In genomic region chr12:103393528-103393927, GRCm38 (mm10) we compare ENCODE assay signal across 13 mouse cellular contexts. TPM values are rescaled to one million over a fixed set of nuclear protein-coding genes. Genes with fewer than 3 reads are reported as not detected.
A peak's percentile ranks its signal among the peaks of the same experiment; 100 is the strongest.
DNase-seq lines count a peak whose midpoint lies in the region; ATAC-seq and TF ChIP-seq lines count a peak whose summit lies in the region.
"Had no signal": no experiment of that assay in that cellular context is flagged by ENCODE, and none has a peak within 500 bp of the region (broad histone marks: within the 10 kb centered on the region; RNA-seq: fewer than 3 reads in every experiment).

No protein-coding gene starts in this region.

- H3K36me3 ChIP-seq in intestine, embryonic 15.5 days: no peaks in the 10 kb centered on the region
- no peaks in the 10 kb centered on the region for H3K36me3 ChIP-seq in intestine, postnatal 0 days (ENCODE audit: control insufficient read depth, insufficient read depth)
- no peaks in the 10 kb centered on the region for H3K36me3 ChIP-seq in intestine, embryonic 16.5 days (ENCODE audit: control insufficient read depth, insufficient read depth, low read length)
- H3K36me3 ChIP-seq in forebrain, embryonic 16.5 days (ENCODE audit: control insufficient read depth, insufficient read depth): no peaks in the 10 kb centered on the region
- H3K36me3 ChIP-seq: midbrain, embryonic 12.5 days had no signal

- H3K27me3 ChIP-seq in intestine, embryonic 15.5 days (replicated peaks): no peaks in the 10 kb centered on the region
- H3K27me3 ChIP-seq in intestine, postnatal 0 days (replicated peaks; ENCODE audit: control insufficient read depth, insufficient read depth, low read length): no peaks in the 10 kb centered on the region
- no peaks in the 10 kb centered on the region for H3K27me3 ChIP-seq in intestine, embryonic 16.5 days (replicated peaks; ENCODE audit: control insufficient read depth, insufficient read depth, low read length)
- H3K27me3 ChIP-seq in forebrain, embryonic 16.5 days (replicated peaks; ENCODE audit: control insufficient read depth, insufficient read depth, low read length): no peaks in the 10 kb centered on the region
- H3K27me3 ChIP-seq: CH12.LX; midbrain, embryonic 12.5 days had no signal

- peak; percentile 53 for DNase-seq in c-Kit-positive CD71-negative TER-119-negative erythroid progenitor cells, embryonic 14.5 days (ENCODE audit: low read depth)
- DNase-seq in cerebellum, adult 11-12 months: no peak
- DNase-seq: cerebellum, postnatal 14 days; heart, postnatal 10 days; lung, embryonic 14.5 days had no signal

- H3K9ac ChIP-seq in intestine, embryonic 15.5 days: no peak overlapping the region
- H3K9ac ChIP-seq in intestine, postnatal 0 days (ENCODE audit: low read depth, low read length): no peak overlapping the region
- no peak overlapping the region for H3K9ac ChIP-seq in intestine, embryonic 16.5 days (ENCODE audit: low read depth, low read length)
- no peak overlapping the region for H3K9ac ChIP-seq in forebrain, embryonic 16.5 days (replicated peaks; ENCODE audit: low read depth, low read length)
- H3K9ac ChIP-seq: lung, embryonic 14.5 days; midbrain, embryonic 12.5 days had no signal

- 33% methylated on average over 6 of the region's 6 CpGs for WGBS in intestine, embryonic 15.5 days
- WGBS in intestine, postnatal 0 days: 22% methylated on average over 6 of the region's 6 CpGs
- 33% methylated on average over 6 of the region's 6 CpGs for WGBS in intestine, embryonic 16.5 days
- 87% methylated on average over 6 of the region's 6 CpGs for WGBS in forebrain, embryonic 16.5 days

- H3K27ac ChIP-seq in intestine, embryonic 15.5 days: no peak overlapping the region
- no peak overlapping the region for H3K27ac ChIP-seq in intestine, postnatal 0 days (ENCODE audit: low read depth, low read length)
- H3K27ac ChIP-seq in intestine, embryonic 16.5 days (ENCODE audit: low read length): no peak overlapping the region
- H3K27ac ChIP-seq in forebrain, embryonic 16.5 days (ENCODE audit: low read length): no peak overlapping the region
- H3K27ac ChIP-seq: midbrain, embryonic 12.5 days had no signal

- no peaks in the 10 kb centered on the region for H3K9me3 ChIP-seq in intestine, embryonic 15.5 days
- H3K9me3 ChIP-seq in intestine, postnatal 0 days (ENCODE audit: control insufficient read depth): no peaks in the 10 kb centered on the region
- no peaks in the 10 kb centered on the region for H3K9me3 ChIP-seq in intestine, embryonic 16.5 days (ENCODE audit: control insufficient read depth, low read length)
- H3K9me3 ChIP-seq in forebrain, embryonic 16.5 days (ENCODE audit: control insufficient read depth, low read length): no peaks in the 10 kb centered on the region
- H3K9me3 ChIP-seq: midbrain, embryonic 12.5 days had no signal

- ATAC-seq in intestine, embryonic 15.5 days: peak; percentile 41; the same call in 1 of the 2 replicates
- ATAC-seq in intestine, postnatal 0 days: no peak
- peak; percentile 63 for ATAC-seq in intestine, embryonic 16.5 days
- ATAC-seq in megakaryocyte-erythroid progenitor cell, adult 5-6 weeks (replicated peaks; ENCODE audit: low FRiP score, low TSS enrichment, poor library complexity, severe bottlenecking): peak; percentile 87
- ATAC-seq in CD4-positive, CD25-positive, alpha-beta regulatory T cell, adult 4 months: no peak
- no peak for ATAC-seq in forebrain, embryonic 16.5 days

- TF ChIP-seq CTCF in intestine, postnatal 0 days (IDR thresholded peaks at IDR 0.05; ENCODE audit: low read depth): no peak

- H3K4me2 ChIP-seq in intestine, embryonic 15.5 days (replicated peaks): no peak overlapping the region
- H3K4me2 ChIP-seq in intestine, postnatal 0 days (replicated peaks; ENCODE audit: low read depth): no peak overlapping the region
- H3K4me2 ChIP-seq in intestine, embryonic 16.5 days (ENCODE audit: low read depth, low read length): no peak overlapping the region
- no peak overlapping the region for H3K4me2 ChIP-seq in forebrain, embryonic 16.5 days (ENCODE audit: low read length)
- H3K4me2 ChIP-seq: lung, embryonic 14.5 days; midbrain, embryonic 12.5 days had no signal

- 0 out of 2 replicates have a peak, but pooled peaks cover 7% of the 10 kb centered on the region for H3K4me1 ChIP-seq in intestine, embryonic 15.5 days (replicated peaks)
- H3K4me1 ChIP-seq in intestine, postnatal 0 days (replicated peaks; ENCODE audit: control insufficient read depth, insufficient read depth, low read length): peaks cover 10% of the 10 kb centered on the region
- peaks cover 10% of the 10 kb centered on the region for H3K4me1 ChIP-seq in intestine, embryonic 16.5 days (ENCODE audit: control insufficient read depth, insufficient read depth, low read length)
- peaks cover 11% of the 10 kb centered on the region for H3K4me1 ChIP-seq in forebrain, embryonic 16.5 days (replicated peaks; ENCODE audit: control insufficient read depth, insufficient read depth, low read length)

- H3K4me3 ChIP-seq in intestine, embryonic 15.5 days (replicated peaks): no peak overlapping the region
- no peak overlapping the region for H3K4me3 ChIP-seq in intestine, postnatal 0 days (ENCODE audit: low read depth, low read length)
- no peak overlapping the region for H3K4me3 ChIP-seq in intestine, embryonic 16.5 days (ENCODE audit: low read length)
- H3K4me3 ChIP-seq in forebrain, embryonic 16.5 days (replicated peaks; ENCODE audit: low read length): no peak overlapping the region
- H3K4me3 ChIP-seq: midbrain, embryonic 12.5 days had no signal

RNA-seq across cellular contexts. Expression of gene Otub2, which starts 5.0 kb away (rescaled TPM):
- polyA plus RNA-seq in intestine, embryonic 15.5 days (2015; fragmentation: Nextera tagmentation; extraction: Ambion mirVana): 5.6 and 6.6 TPM in 2 replicates
- 1.8 and 2.3 TPM in 2 replicates for polyA plus RNA-seq in intestine, postnatal 0 days (2015; fragmentation: Nextera tagmentation; extraction: Ambion mirVana)
- 5.5 and 5.6 TPM in 2 replicates for polyA plus RNA-seq in intestine, embryonic 16.5 days (2015; fragmentation: Nextera tagmentation; extraction: Ambion mirVana)
- 10.4 and 11.9 TPM in 2 replicates for total RNA-seq in megakaryocyte-erythroid progenitor cell, adult 5-6 weeks (2014; fragmentation: Nextera tagmentation)
- 3.0 and 7.1 TPM in 2 replicates for total RNA-seq in megakaryocyte-erythroid progenitor cell, adult 5-6 weeks (2017)
- polyA plus RNA-seq in CD4-positive, CD25-positive, alpha-beta regulatory T cell, adult 4 months (2017; shearing (Covaris generic)): 1 to 10 TPM; 1.4 to 1.5 TPM
- 23.8 TPM in 2 replicates for polyA plus RNA-seq in forebrain, embryonic 16.5 days (2015; fragmentation: Nextera tagmentation; extraction: Ambion mirVana)

RNA-seq across cellular contexts. Expression of gene 9330161L09Rik, which starts 14.1 kb away (rescaled TPM):
- polyA plus RNA-seq in intestine, embryonic 15.5 days (2015; fragmentation: Nextera tagmentation; extraction: Ambion mirVana): 0.16 and 0.48 TPM in 2 replicates
- polyA plus RNA-seq in intestine, postnatal 0 days (2015; fragmentation: Nextera tagmentation; extraction: Ambion mirVana): 0.35 TPM in 1 of 2 replicates, not detected in the other
- 0.13 TPM in 1 of 2 replicates, not detected in the other for polyA plus RNA-seq in intestine, embryonic 16.5 days (2015; fragmentation: Nextera tagmentation; extraction: Ambion mirVana)
- 2.7 and 3.8 TPM in 2 replicates for total RNA-seq in megakaryocyte-erythroid progenitor cell, adult 5-6 weeks (2014; fragmentation: Nextera tagmentation)
- 0.94 and 2.7 TPM in 2 replicates for total RNA-seq in megakaryocyte-erythroid progenitor cell, adult 5-6 weeks (2017)
- under 1 TPM in 1 of 2 experiments, not detected in 1; 0.90 TPM for polyA plus RNA-seq in CD4-positive, CD25-positive, alpha-beta regulatory T cell, adult 4 months (2017; shearing (Covaris generic))
- 1.1 and 1.4 TPM in 2 replicates for polyA plus RNA-seq in forebrain, embryonic 16.5 days (2015; fragmentation: Nextera tagmentation; extraction: Ambion mirVana)

RNA-seq across cellular contexts. Expression of gene Ddx24, which starts 32.1 kb away (rescaled TPM):
- 90.6 and 99.4 TPM in 2 replicates for polyA plus RNA-seq in intestine, embryonic 15.5 days (2015; fragmentation: Nextera tagmentation; extraction: Ambion mirVana)
- 84.6 and 106 TPM in 2 replicates for polyA plus RNA-seq in intestine, postnatal 0 days (2015; fragmentation: Nextera tagmentation; extraction: Ambion mirVana)
- polyA plus RNA-seq in intestine, embryonic 16.5 days (2015; fragmentation: Nextera tagmentation; extraction: Ambion mirVana): 68.2 and 85.0 TPM in 2 replicates
- total RNA-seq in megakaryocyte-erythroid progenitor cell, adult 5-6 weeks (2014; fragmentation: Nextera tagmentation): 89.8 and 108 TPM in 2 replicates
- total RNA-seq in megakaryocyte-erythroid progenitor cell, adult 5-6 weeks (2017): 120 and 127 TPM in 2 replicates
- polyA plus RNA-seq in CD4-positive, CD25-positive, alpha-beta regulatory T cell, adult 4 months (2017; shearing (Covaris generic)): 100 to 1,000 TPM; 250 to 324 TPM
- 128 and 136 TPM in 2 replicates for polyA plus RNA-seq in forebrain, embryonic 16.5 days (2015; fragmentation: Nextera tagmentation; extraction: Ambion mirVana)

RNA-seq across cellular contexts. Expression of gene Asb2, which starts 37.7 kb away (rescaled TPM):
- 16.5 and 17.9 TPM in 2 replicates for polyA plus RNA-seq in intestine, embryonic 15.5 days (2015; fragmentation: Nextera tagmentation; extraction: Ambion mirVana)
- 15.1 and 18.5 TPM in 2 replicates for polyA plus RNA-seq in intestine, postnatal 0 days (2015; fragmentation: Nextera tagmentation; extraction: Ambion mirVana)
- 22.5 and 23.6 TPM in 2 replicates for polyA plus RNA-seq in intestine, embryonic 16.5 days (2015; fragmentation: Nextera tagmentation; extraction: Ambion mirVana)
- total RNA-seq in megakaryocyte-erythroid progenitor cell, adult 5-6 weeks (2014; fragmentation: Nextera tagmentation): 3.5 TPM in 1 of 2 replicates, not detected in the other
- total RNA-seq in megakaryocyte-erythroid progenitor cell, adult 5-6 weeks (2017): 0.38 TPM in 1 of 2 replicates, not detected in the other
- polyA plus RNA-seq in CD4-positive, CD25-positive, alpha-beta regulatory T cell, adult 4 months (2017; shearing (Covaris generic)): 10 to 100 TPM; 25.2 to 31.4 TPM
- polyA plus RNA-seq in forebrain, embryonic 16.5 days (2015; fragmentation: Nextera tagmentation; extraction: Ambion mirVana): 0.73 and 0.77 TPM in 2 replicates

RNA-seq across cellular contexts. Expression of gene Ifi27, which starts 40.5 kb away (rescaled TPM):
- 45.6 and 48.8 TPM in 2 replicates for polyA plus RNA-seq in intestine, embryonic 15.5 days (2015; fragmentation: Nextera tagmentation; extraction: Ambion mirVana)
- 79.3 and 84.8 TPM in 2 replicates for polyA plus RNA-seq in intestine, postnatal 0 days (2015; fragmentation: Nextera tagmentation; extraction: Ambion mirVana)
- polyA plus RNA-seq in intestine, embryonic 16.5 days (2015; fragmentation: Nextera tagmentation; extraction: Ambion mirVana): 40.8 and 45.4 TPM in 2 replicates
- 59.7 and 125 TPM in 2 replicates for total RNA-seq in megakaryocyte-erythroid progenitor cell, adult 5-6 weeks (2014; fragmentation: Nextera tagmentation)
- total RNA-seq in megakaryocyte-erythroid progenitor cell, adult 5-6 weeks (2017): 38.8 and 40.3 TPM in 2 replicates
- polyA plus RNA-seq in CD4-positive, CD25-positive, alpha-beta regulatory T cell, adult 4 months (2017; shearing (Covaris generic)): 100 to 1,000 TPM; 343 to 436 TPM
- 8.4 and 11.4 TPM in 2 replicates for polyA plus RNA-seq in forebrain, embryonic 16.5 days (2015; fragmentation: Nextera tagmentation; extraction: Ambion mirVana)

Comparison
In these comparisons a context has a peak if more than half of its experiments do, and no peak if none do; other contexts are left out.
1. ATAC-seq: peak in intestine, embryonic 15.5 days (single experiment), intestine, embryonic 16.5 days (single experiment) and megakaryocyte-erythroid progenitor cell, adult 5-6 weeks (single experiment); none in intestine, postnatal 0 days (single experiment), CD4-positive, CD25-positive, alpha-beta regulatory T cell, adult 4 months (single experiment) and forebrain, embryonic 16.5 days (single experiment).